Mouse (Mus musculus) MEL (cell line): ENCODE measurements around the gene Slc30a1. TPM values are rescaled to one million over a fixed set of nuclear protein-coding genes. Genes with fewer than 3 reads are reported as not detected.
A peak's percentile ranks its signal among the peaks of the same experiment; 100 is the strongest.

Source experiments
- DNase-seq: peaks from one replicate; pipeline ENCODE4 v3.0.0; 2011; ENCODE audit warnings: low read depth, low spot score
- H3K27ac ChIP-seq: 2 replicates; pipeline ENCODE4 v1.5.1; 2012; ENCODE audit warnings: low read depth, mild to moderate bottlenecking, control low read depth, low read length, moderate library complexity; ENCODE audit not compliant: control insufficient read depth
- H3K27me3 ChIP-seq, 2 experiments: fragments of 150-350 bp in 1 of 2; sonication (generic) in 1 of 2; 2 replicates each; pipeline ENCODE4 v1.6.1; 2012; ENCODE audit warnings: low read length in 2 of 2, mild to moderate bottlenecking in 2 of 2, improper control_type of control experiment in 1 of 2, moderate library complexity in 1 of 2; ENCODE audit not compliant: insufficient read depth in 2 of 2, control insufficient read depth in 1 of 2
- H3K36me3 ChIP-seq, 2 experiments: 2 replicates each; pipeline ENCODE4 v1.6.1; 2012 to 2014; ENCODE audit warnings: low read length in 2 of 2, improper control_type of control experiment in 1 of 2, inconsistent platforms in 1 of 2, mild to moderate bottlenecking in 1 of 2; ENCODE audit not compliant: insufficient read depth in 2 of 2, control insufficient read depth in 1 of 2
- H3K4me1 ChIP-seq, 2 experiments: fragments of 150-350 bp in 1 of 2; sonication (generic) in 1 of 2; 2 replicates each; pipeline ENCODE4 v1.6.1; 2012; ENCODE audit warnings: low read length in 2 of 2, improper control_type of control experiment in 1 of 2, mild to moderate bottlenecking in 1 of 2; ENCODE audit not compliant: insufficient read depth in 2 of 2, control insufficient read depth in 1 of 2
- H3K4me3 ChIP-seq, 2 experiments: fragments of 150-350 bp in 1 of 2; sonication (generic) in 1 of 2; 2 replicates each; pipeline ENCODE4 v1.5.1; 2012; ENCODE audit warnings: low read depth in 2 of 2, low read length in 2 of 2, mild to moderate bottlenecking in 2 of 2, moderate library complexity in 2 of 2, control low read depth in 1 of 2, improper control_type of control experiment in 1 of 2; ENCODE audit not compliant: control insufficient read depth in 1 of 2, insufficient read depth in 1 of 2
- H3K79me2 ChIP-seq: 2 replicates; pipeline ENCODE4 v1.6.1; 2012; ENCODE audit warnings: mild to moderate bottlenecking, low read length, moderate library complexity; ENCODE audit not compliant: control insufficient read depth, poor library complexity, insufficient read depth
- H3K9ac ChIP-seq: 2 replicates; pipeline ENCODE4 v1.6.1; 2012; ENCODE audit warnings: low read depth, mild to moderate bottlenecking, control low read depth, low read length, moderate library complexity; ENCODE audit not compliant: control insufficient read depth, poor library complexity, severe bottlenecking
- H3K9me3 ChIP-seq: fragments of 150-350 bp; sonication (generic); replicated peaks from 2 replicates; pipeline ENCODE4 v1.6.1; 2012; ENCODE audit warnings: mild to moderate bottlenecking, low read length, improper control_type of control experiment, moderate library complexity; ENCODE audit not compliant: insufficient read depth
- BHLHE40 ChIP-seq: IDR thresholded peaks from 2 replicates; pipeline ENCODE4 v1.6.1; 2012; ENCODE audit warnings: low read depth, mild to moderate bottlenecking, inconsistent platforms, low read length, improper control_type of control experiment, borderline replicate concordance
- CHD1 ChIP-seq: IDR thresholded peaks from 2 replicates; pipeline ENCODE4 v1.6.1; 2012; ENCODE audit warnings: low read depth, mild to moderate bottlenecking, inconsistent platforms, low read length, improper control_type of control experiment
- E2F4 ChIP-seq: IDR thresholded peaks from 2 replicates; pipeline ENCODE4 v1.6.1; 2011; ENCODE audit warnings: low read depth, low read length, improper control_type of control experiment, borderline replicate concordance
- EP300 ChIP-seq, 2 experiments: IDR thresholded peaks; 2 replicates each; pipeline ENCODE4 v1.6.1; 2011; ENCODE audit warnings: improper control_type of control experiment in 2 of 2, low read length in 2 of 2, low read depth in 1 of 2, mild to moderate bottlenecking in 1 of 2
- ETS1 ChIP-seq: IDR thresholded peaks from 2 replicates; pipeline ENCODE4 v1.6.1; 2012; ENCODE audit warnings: low read depth, mild to moderate bottlenecking, inconsistent platforms, low read length, improper control_type of control experiment, moderate library complexity
- GATA1 ChIP-seq: IDR thresholded peaks from 2 replicates; pipeline ENCODE4 v1.6.1; 2011; ENCODE audit warnings: low read depth, low read length, improper control_type of control experiment
- HCFC1 ChIP-seq: IDR thresholded peaks from 2 replicates; pipeline ENCODE4 v1.6.1; 2012; ENCODE audit warnings: low read depth, mild to moderate bottlenecking, inconsistent platforms, low read length, improper control_type of control experiment, moderate library complexity
- JUND ChIP-seq: IDR thresholded peaks from 2 replicates; pipeline ENCODE4 v1.6.1; 2011; ENCODE audit warnings: low read depth, mild to moderate bottlenecking, improper control_type of control experiment, low read length
- MAFK ChIP-seq: IDR thresholded peaks from 2 replicates; pipeline ENCODE4 v1.6.1; 2011; ENCODE audit warnings: low read depth, mild to moderate bottlenecking, low read length, improper control_type of control experiment, borderline replicate concordance
- MEF2A ChIP-seq: IDR thresholded peaks from 2 replicates; pipeline ENCODE4 v1.6.1; 2014; ENCODE audit warnings: low read depth, mild to moderate bottlenecking, inconsistent platforms, low read length, improper control_type of control experiment; ENCODE audit not compliant: poor library complexity, insufficient replicate concordance, severe bottlenecking; ENCODE audit errors: extremely low read depth
- MXI1 ChIP-seq: IDR thresholded peaks from 2 replicates; pipeline ENCODE4 v1.6.1; 2011; ENCODE audit warnings: mild to moderate bottlenecking, low read depth, low read length, improper control_type of control experiment
- MYB ChIP-seq: IDR thresholded peaks from 2 replicates; pipeline ENCODE4 v1.6.1; 2011; ENCODE audit warnings: mild to moderate bottlenecking, low read depth, low read length, improper control_type of control experiment
- NELFE ChIP-seq: IDR thresholded peaks from 2 replicates; pipeline ENCODE4 v1.6.1; 2011; ENCODE audit warnings: low read depth, low read length, improper control_type of control experiment
- NRF1 ChIP-seq: IDR thresholded peaks from 2 replicates; pipeline ENCODE4 v1.6.1; 2014; ENCODE audit warnings: low read depth, mild to moderate bottlenecking, inconsistent platforms, low read length, improper control_type of control experiment, moderate library complexity; ENCODE audit not compliant: poor library complexity, insufficient read depth, severe bottlenecking
- POLR2A ChIP-seq, 2 experiments: IDR thresholded peaks; 2 replicates each; pipeline ENCODE4 v1.6.1; 2011 to 2012; ENCODE audit warnings: low read length in 2 of 2, mild to moderate bottlenecking in 2 of 2, control low read depth in 1 of 2, improper control_type of control experiment in 1 of 2, low read depth in 1 of 2, moderate library complexity in 1 of 2; ENCODE audit not compliant: control insufficient read depth in 1 of 2, insufficient read depth in 1 of 2, poor library complexity in 1 of 2
- POLR2AphosphoS2 ChIP-seq: IDR thresholded peaks from 2 replicates; pipeline ENCODE4 v1.6.1; 2011; ENCODE audit warnings: low read length, improper control_type of control experiment
- POLR2AphosphoS5 ChIP-seq: IDR thresholded peaks from 2 replicates; pipeline ENCODE4 v1.6.1; 2012; ENCODE audit warnings: low read depth, borderline replicate concordance, mild to moderate bottlenecking, inconsistent platforms, low read length, moderate library complexity, mixed read lengths
- RAD21 ChIP-seq: IDR thresholded peaks from 2 replicates; pipeline ENCODE4 v1.6.1; 2011; ENCODE audit warnings: mild to moderate bottlenecking, low read depth, low read length, improper control_type of control experiment
- RCOR1 ChIP-seq: IDR thresholded peaks from 2 replicates; pipeline ENCODE4 v1.6.1; 2012; ENCODE audit warnings: low read depth, mild to moderate bottlenecking, inconsistent platforms, low read length, improper control_type of control experiment
- SIN3A ChIP-seq: IDR thresholded peaks from 2 replicates; pipeline ENCODE4 v1.6.1; 2012; ENCODE audit warnings: low read length, improper control_type of control experiment, inconsistent platforms
- TAL1 ChIP-seq: IDR thresholded peaks from 2 replicates; pipeline ENCODE4 v1.6.1; 2012; ENCODE audit warnings: mild to moderate bottlenecking, inconsistent platforms, low read length, moderate library complexity, mixed read lengths
- TBP ChIP-seq: IDR thresholded peaks from 2 replicates; pipeline ENCODE4 v1.8.0; 2011; ENCODE audit warnings: low read depth, low read length, improper control_type of control experiment
- TCF12 ChIP-seq: IDR thresholded peaks from 2 replicates; pipeline ENCODE4 v1.6.1; 2014; ENCODE audit warnings: low read depth, mild to moderate bottlenecking, inconsistent platforms, low read length, improper control_type of control experiment, moderate library complexity
- UBTF ChIP-seq: IDR thresholded peaks from 2 replicates; pipeline ENCODE4 v1.6.1; 2012; ENCODE audit warnings: low read depth, mild to moderate bottlenecking, inconsistent platforms, low read length, improper control_type of control experiment, moderate library complexity, borderline replicate concordance; ENCODE audit not compliant: insufficient read depth
- USF1 ChIP-seq: IDR thresholded peaks from 2 replicates; pipeline ENCODE4 v1.6.1; 2014; ENCODE audit warnings: low read depth, mild to moderate bottlenecking, inconsistent platforms, low read length, improper control_type of control experiment, moderate library complexity
- ZNF384 ChIP-seq: IDR thresholded peaks from 2 replicates; pipeline ENCODE4 v1.6.1; 2012; ENCODE audit warnings: low read depth, mild to moderate bottlenecking, inconsistent platforms, low read length, improper control_type of control experiment
- polyA plus RNA-seq, 2 experiments: library from polyadenylated mRNA; stranded (reverse) in 1 of 2; unstranded in 1 of 2; fragments of >175 nt in 1 of 2; fragments of >200 nt in 1 of 2; gene quantifications; 2 replicates each; pipeline versions ENCODE4 v1.2.1 to v1.2.4; 2012; ENCODE audit warnings: low replicate concordance in 2 of 2, low read depth in 1 of 2; ENCODE audit not compliant: insufficient read length in 2 of 2, insufficient read depth in 1 of 2, missing spikeins in 1 of 2
- total RNA-seq: library from RNA; depleted of rRNA; stranded (reverse); fragments of 300-350 nt; gene quantifications from 2 replicates; pipeline ENCODE4 v1.2.3, GENCODE M21; 2012

Gene Slc30a1
- total and polyA plus RNA-seq, 3 experiments, result 10.4 to 10.7 TPM; not detected in 1

- peak; percentile 81 for DNase-seq
- Histone ChIP-seq H3K4me1 (peaks cover 14 to 30% of the 10 kb centered on the region in 2 experiments), H3K9me3 (no peaks in the 10 kb centered on the region), H3K9ac (peak overlapping the region; percentile 29; the same call in 1 of the 2 replicates), H3K4me3 (peak overlapping the region; percentile 10 to 26; a peak in 3 of 4 replicates), H3K79me2 (peaks cover 39% of the 10 kb centered on the region), H3K36me3 (peaks cover 0 to 35% of the 10 kb centered on the region in 2 experiments), H3K27ac (peak overlapping the region; percentile 23), H3K27me3 (no peaks in the 10 kb centered on the region)
- TF ChIP-seq RCOR1, result peak; percentile 56; the same call in 1 of the 2 replicates
- peak; percentile 86 for TF ChIP-seq TCF12
- no peak for TF ChIP-seq POLR2A (IDR thresholded peaks at IDR 0.05; ENCODE audit: control insufficient read depth in 1 of 2, insufficient read depth in 1 of 2, low read depth in 1 of 2, low read length in 2 of 2, poor library complexity in 1 of 2)
- peak; percentile 26; the same call in 1 of the 2 replicates for TF ChIP-seq POLR2AphosphoS2
- peak; percentile 98 for TF ChIP-seq ETS1
- no peak for TF ChIP-seq BHLHE40
- TF ChIP-seq MEF2A, result peak; percentile 38; the same call in 1 of the 2 replicates
- TF ChIP-seq GATA1, result peak; percentile 86
- TF ChIP-seq MYB, result peak; percentile 24; the same call in 1 of the 2 replicates
- TF ChIP-seq TAL1, result peak; percentile 93
- TF ChIP-seq NRF1, result no peak
- TF ChIP-seq MXI1, result peak; percentile 59
- TF ChIP-seq SIN3A, result peak; percentile 92
- peak; percentile 76 to 79 for TF ChIP-seq EP300 (IDR thresholded peaks at IDR 0.05; ENCODE audit: low read depth in 1 of 2, low read length in 2 of 2)
- TF ChIP-seq ZNF384, result 0 out of 2 replicates have a peak, but pooled peaks have one; percentile 2
Observed at GRCm38 (mm10) chr1:191911067-191911668, 4.6 kb downstream of the Slc30a1 start.

DNA sequence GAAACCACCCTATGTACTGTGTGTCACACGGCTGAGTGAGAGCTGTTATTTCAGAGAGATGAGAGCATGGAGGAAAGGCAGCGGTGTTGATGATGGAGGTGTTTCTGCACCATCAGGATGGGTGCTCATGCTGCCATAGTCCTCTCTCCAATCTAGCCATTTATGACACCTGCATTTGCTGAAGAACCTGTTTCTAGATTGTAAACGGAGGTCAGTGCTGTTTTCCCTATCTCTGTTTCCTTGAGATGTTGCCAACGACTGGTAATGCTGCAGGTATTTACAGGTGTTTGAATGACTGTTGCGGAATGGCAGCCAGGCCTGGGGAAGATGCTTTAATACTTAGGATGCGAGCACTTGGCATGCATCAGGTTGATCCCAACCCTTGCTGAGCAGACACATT is 8.1 kb downstream of the Slc30a1 start:
- Histone ChIP-seq H3K4me1 (peaks cover 11 to 12% of the 10 kb centered on the region in 2 experiments), H3K9ac (no peak overlapping the region), H3K79me2 (peaks cover 10% of the 10 kb centered on the region), H3K9me3 (no peaks in the 10 kb centered on the region), H3K27ac (no peak overlapping the region), H3K27me3 (no peaks in the 10 kb centered on the region), H3K36me3 (peaks cover 0 to 21% of the 10 kb centered on the region in 2 experiments; a peak in 3 of 4 replicates), H3K4me3 (no peak overlapping the region)
- TF ChIP-seq E2F4, result no peak
- no peak for TF ChIP-seq ZNF384
- no peak for TF ChIP-seq GATA1
- TF ChIP-seq CHD1, result no peak
- no peak for TF ChIP-seq USF1
- TF ChIP-seq POLR2AphosphoS5, result no peak
- TF ChIP-seq NELFE, result no peak
- TF ChIP-seq RAD21, result no peak
- TF ChIP-seq BHLHE40, result no peak
- TF ChIP-seq JUND, result no peak
- TF ChIP-seq EP300 (IDR thresholded peaks at IDR 0.05; ENCODE audit: low read depth in 1 of 2, low read length in 2 of 2), result no peak
- no peak for TF ChIP-seq TBP
- no peak for TF ChIP-seq RCOR1
- no peak for TF ChIP-seq TAL1
- no peak for TF ChIP-seq MAFK
- TF ChIP-seq UBTF, result no peak
- no peak for TF ChIP-seq HCFC1
- no peak for TF ChIP-seq SIN3A
- DNase-seq, result no peak
